Mouse (Mus musculus): ENCODE results near the gene Cct5. TPM values are rescaled to one million over a fixed set of nuclear protein-coding genes. Genes with fewer than 3 reads are reported as not detected.

Gene Cct5
- polyA plus RNA-seq (2015; fragmentation: Nextera tagmentation; extraction: Ambion mirVana) = 429 and 450 TPM in 2 replicates

DNA sequence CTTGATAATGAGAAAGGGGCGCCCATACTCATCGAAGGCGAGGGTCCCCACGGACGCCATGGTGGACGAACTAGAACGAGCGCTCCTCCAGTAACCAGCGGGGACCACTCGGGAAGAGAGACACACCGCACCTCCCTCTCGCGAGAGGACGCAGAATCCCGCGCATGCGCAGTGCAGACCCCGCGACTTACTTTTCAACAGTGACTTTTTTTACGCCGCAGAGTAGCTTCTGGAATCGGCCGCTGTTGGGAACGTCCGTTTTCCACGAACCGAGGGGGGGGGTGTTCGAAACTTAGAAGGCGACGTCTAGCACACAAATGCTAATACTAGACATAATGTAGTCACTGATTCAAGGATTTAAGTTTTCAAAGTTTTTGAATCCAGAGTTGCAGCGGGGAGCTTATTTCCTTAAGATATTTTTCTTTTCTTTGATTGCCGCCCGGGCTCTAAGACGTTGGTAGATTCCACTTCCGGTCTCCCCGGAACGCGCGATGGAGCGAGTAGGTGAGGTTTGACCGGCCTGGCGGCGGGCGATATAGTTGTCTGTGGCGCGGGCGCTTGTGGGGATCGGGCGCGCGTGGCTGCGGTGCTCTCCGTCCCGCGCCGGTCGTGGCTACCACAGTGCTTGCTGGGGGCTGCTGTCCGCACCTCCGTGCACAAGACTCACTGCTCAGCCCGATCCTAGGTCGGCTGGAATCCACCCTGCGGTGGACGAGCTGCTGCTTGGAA is at the start of gene Cct5, which contains the start of gene Fam173b:
TSS of gene Cct5 (minus strand) at position 159 of the 729 bp plus-strand sequence.
TSS of gene Fam173b (plus strand) at position 207 of the 729 bp plus-strand sequence.
- ATAC-seq (replicated peaks; ENCODE audit: low FRiP score, low read depth) (peak; percentile 90), DNase-seq (ENCODE audit: low spot score) (peak; percentile 99)
- Histone ChIP-seq H3K9ac (ENCODE audit: low read depth, low read length) (peak within 1 kb of the TSS; percentile 86), H3K4me3 (replicated peaks; ENCODE audit: low read depth, low read length) (peak within 1 kb of the TSS; percentile 84), H3K36me3 (ENCODE audit: insufficient read depth, low read length) (0 out of 2 replicates have a peak, but pooled peaks cover 3% of the 10 kb centered on the region), H3K4me1 (replicated peaks; ENCODE audit: insufficient read depth, low read length) (peaks cover 16% of the 10 kb centered on the region), H3K4me2 (ENCODE audit: low read length) (peak within 1 kb of the TSS; percentile 90), H3K27me3 (ENCODE audit: insufficient read depth, low read length) (no peaks in the 10 kb centered on the region), H3K9me3 (replicated peaks; ENCODE audit: low read length) (no peaks in the 10 kb centered on the region), H3K27ac (peak within 1 kb of the TSS; percentile 87)
- whole genome bisulfite sequencing = under 1% methylated on average over 63 of the region's 63 CpGs
- TF ChIP-seq CTCF (IDR thresholded peaks at IDR 0.05; ENCODE audit: low read depth) = no peak

DNA sequence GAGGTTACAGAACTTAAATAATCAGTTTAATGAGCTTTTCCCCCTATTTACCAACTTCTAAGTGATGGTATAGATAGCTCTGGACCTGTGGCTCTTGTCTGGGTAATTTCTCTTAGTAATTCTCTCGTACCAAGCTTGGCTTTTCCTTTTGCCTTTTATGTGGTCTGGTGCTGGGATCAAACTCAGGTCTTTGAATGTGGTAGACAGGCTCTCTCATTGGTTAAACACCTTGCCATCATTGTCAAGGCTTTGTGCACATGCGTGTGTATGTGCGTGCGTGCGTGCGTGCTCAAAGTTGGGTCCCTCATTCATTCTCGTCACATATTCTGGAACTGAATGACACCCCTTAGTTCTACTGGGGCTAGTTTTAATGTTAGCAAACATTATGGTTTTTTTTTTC is 49.2 kb upstream of the Cct5 start:
- ATAC-seq (replicated peaks; ENCODE audit: low FRiP score, low read depth) (no peak), DNase-seq (ENCODE audit: low spot score) (no peak)
- H3K27me3 ChIP-seq (ENCODE audit: insufficient read depth, low read length) = no peaks in the 10 kb centered on the region
- WGBS = 89% methylated on average over 7 of the region's 7 CpGs
- no peak overlapping the region for H3K4me2 ChIP-seq (ENCODE audit: low read length)
- H3K4me3 ChIP-seq (replicated peaks; ENCODE audit: low read depth, low read length) = no peak overlapping the region
- TF ChIP-seq CTCF (IDR thresholded peaks at IDR 0.05; ENCODE audit: low read depth) = no peak
- no peak overlapping the region for H3K9ac ChIP-seq (ENCODE audit: low read depth, low read length)
- no peaks in the 10 kb centered on the region for H3K9me3 ChIP-seq (replicated peaks; ENCODE audit: low read length)
- no peaks in the 10 kb centered on the region for H3K36me3 ChIP-seq (ENCODE audit: insufficient read depth, low read length)
- no peaks in the 10 kb centered on the region for H3K4me1 ChIP-seq (replicated peaks; ENCODE audit: insufficient read depth, low read length)
- H3K27ac ChIP-seq = no peak overlapping the region

DNA sequence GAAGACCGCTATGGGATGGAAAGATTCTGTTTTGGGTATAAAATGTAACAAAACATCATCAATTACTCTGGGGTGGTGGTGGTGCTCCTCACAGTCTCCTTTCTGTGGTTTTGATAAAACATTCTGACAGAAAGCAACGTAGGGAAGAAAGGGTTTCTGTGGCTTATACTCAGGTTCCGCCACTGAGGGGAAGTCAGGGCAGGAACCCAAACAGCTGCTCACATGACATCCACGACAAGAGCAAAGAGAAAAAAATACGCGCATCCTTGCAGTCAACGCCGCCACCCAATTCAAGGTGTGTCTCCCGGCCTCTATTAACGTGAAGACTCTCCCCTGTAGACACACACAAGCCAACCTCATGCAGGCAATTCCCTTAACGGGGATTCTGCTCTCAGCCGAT is 48.1 kb upstream of the Cct5 start:
- Histone ChIP-seq H3K9me3 (replicated peaks; ENCODE audit: low read length) (no peaks in the 10 kb centered on the region), H3K4me1 (replicated peaks; ENCODE audit: insufficient read depth, low read length) (no peaks in the 10 kb centered on the region), H3K9ac (ENCODE audit: low read depth, low read length) (no peak overlapping the region), H3K4me3 (replicated peaks; ENCODE audit: low read depth, low read length) (no peak overlapping the region), H3K36me3 (ENCODE audit: insufficient read depth, low read length) (no peaks in the 10 kb centered on the region), H3K27me3 (ENCODE audit: insufficient read depth, low read length) (no peaks in the 10 kb centered on the region), H3K27ac (no peak overlapping the region), H3K4me2 (ENCODE audit: low read length) (no peak overlapping the region)
- TF ChIP-seq CTCF (IDR thresholded peaks at IDR 0.05; ENCODE audit: low read depth) = no peak
- 90% methylated on average over 12 of the region's 12 CpGs for WGBS
- DNase-seq (ENCODE audit: low spot score) (no peak), ATAC-seq (replicated peaks; ENCODE audit: low FRiP score, low read depth) (no peak)

DNA sequence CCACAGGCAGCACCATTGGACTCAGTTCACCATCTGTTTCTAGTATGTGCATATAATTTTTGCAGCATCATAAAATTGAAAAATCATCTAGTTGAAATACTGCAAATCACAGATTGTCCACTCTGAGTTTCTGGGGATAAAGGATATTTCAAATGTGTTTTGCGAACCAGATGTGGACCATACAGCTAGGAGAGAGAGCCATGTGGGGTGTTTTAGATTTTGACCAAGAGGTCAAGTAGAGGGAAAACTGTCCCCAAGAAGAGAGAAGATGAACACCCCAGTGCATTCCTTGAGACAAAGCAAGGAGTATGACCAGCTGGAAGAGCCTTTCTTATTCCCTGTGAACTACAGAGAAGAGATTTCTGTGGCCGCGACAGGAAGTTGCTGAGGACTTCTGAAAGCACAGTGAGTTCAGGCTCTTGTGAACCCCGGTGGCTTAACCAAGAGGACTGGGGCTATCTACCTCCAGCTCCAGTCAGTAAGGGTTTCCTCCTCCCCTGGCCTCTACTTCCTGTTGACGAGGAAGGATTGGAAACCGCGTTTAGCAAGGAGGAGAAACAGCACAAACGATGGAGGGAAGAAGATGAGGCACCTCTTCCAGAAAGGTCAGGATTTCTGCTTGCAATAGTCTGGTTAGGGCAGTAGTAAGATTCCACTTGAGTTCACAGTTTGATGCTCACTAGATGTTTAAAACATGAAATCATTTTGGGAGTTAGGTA is 46.4 kb upstream of the Cct5 start:
- Histone ChIP-seq H3K27ac (peak overlapping the region; percentile 66), H3K4me1 (replicated peaks; ENCODE audit: insufficient read depth, low read length) (no peaks in the 10 kb centered on the region), H3K4me2 (ENCODE audit: low read length) (no peak overlapping the region), H3K4me3 (replicated peaks; ENCODE audit: low read depth, low read length) (no peak overlapping the region), H3K9me3 (replicated peaks; ENCODE audit: low read length) (no peaks in the 10 kb centered on the region), H3K36me3 (ENCODE audit: insufficient read depth, low read length) (no peaks in the 10 kb centered on the region), H3K27me3 (ENCODE audit: insufficient read depth, low read length) (no peaks in the 10 kb centered on the region), H3K9ac (ENCODE audit: low read depth, low read length) (no peak overlapping the region)
- TF ChIP-seq CTCF (IDR thresholded peaks at IDR 0.05; ENCODE audit: low read depth) = no peak
- DNase-seq (ENCODE audit: low spot score) (peak; percentile 75), ATAC-seq (replicated peaks; ENCODE audit: low FRiP score, low read depth) (0 out of 2 replicates have a peak, but pooled peaks have one; percentile 21)
- WGBS = 51% methylated on average over 8 of the region's 8 CpGs

DNA sequence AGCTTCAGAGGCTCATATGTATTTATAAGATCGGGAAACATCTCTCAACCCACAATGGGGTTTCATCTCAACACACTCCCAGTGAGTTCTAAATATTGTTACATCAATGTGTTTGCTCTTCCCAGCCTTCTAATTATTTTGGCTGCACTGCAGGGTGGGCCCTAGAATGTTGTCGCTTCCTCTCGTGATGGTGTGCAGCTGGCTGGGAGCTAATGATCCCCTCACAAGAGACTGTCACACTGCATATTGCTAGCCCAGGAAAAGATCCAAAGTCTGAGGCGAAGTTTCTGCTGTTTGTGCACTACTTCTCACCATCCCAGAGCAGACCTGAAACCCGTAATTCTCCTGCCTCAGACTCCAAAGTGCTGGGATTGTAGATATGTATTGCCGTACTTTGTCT is 45.6 kb upstream of the Cct5 start:
- no peaks in the 10 kb centered on the region for H3K27me3 ChIP-seq (ENCODE audit: insufficient read depth, low read length)
- H3K4me1 ChIP-seq (replicated peaks; ENCODE audit: insufficient read depth, low read length) = no peaks in the 10 kb centered on the region
- no peaks in the 10 kb centered on the region for H3K9me3 ChIP-seq (replicated peaks; ENCODE audit: low read length)
- peak overlapping the region; percentile 66 for H3K27ac ChIP-seq
- no peak overlapping the region for H3K4me2 ChIP-seq (ENCODE audit: low read length)
- DNase-seq (ENCODE audit: low spot score) (peak; percentile 67), ATAC-seq (replicated peaks; ENCODE audit: low FRiP score, low read depth) (no peak)
- TF ChIP-seq CTCF (IDR thresholded peaks at IDR 0.05; ENCODE audit: low read depth) = no peak
- 67% methylated on average over 6 of the region's 6 CpGs for WGBS
- H3K36me3 ChIP-seq (ENCODE audit: insufficient read depth, low read length) = no peaks in the 10 kb centered on the region
- H3K9ac ChIP-seq (ENCODE audit: low read depth, low read length) = no peak overlapping the region
- H3K4me3 ChIP-seq (replicated peaks; ENCODE audit: low read depth, low read length) = no peak overlapping the region

DNA sequence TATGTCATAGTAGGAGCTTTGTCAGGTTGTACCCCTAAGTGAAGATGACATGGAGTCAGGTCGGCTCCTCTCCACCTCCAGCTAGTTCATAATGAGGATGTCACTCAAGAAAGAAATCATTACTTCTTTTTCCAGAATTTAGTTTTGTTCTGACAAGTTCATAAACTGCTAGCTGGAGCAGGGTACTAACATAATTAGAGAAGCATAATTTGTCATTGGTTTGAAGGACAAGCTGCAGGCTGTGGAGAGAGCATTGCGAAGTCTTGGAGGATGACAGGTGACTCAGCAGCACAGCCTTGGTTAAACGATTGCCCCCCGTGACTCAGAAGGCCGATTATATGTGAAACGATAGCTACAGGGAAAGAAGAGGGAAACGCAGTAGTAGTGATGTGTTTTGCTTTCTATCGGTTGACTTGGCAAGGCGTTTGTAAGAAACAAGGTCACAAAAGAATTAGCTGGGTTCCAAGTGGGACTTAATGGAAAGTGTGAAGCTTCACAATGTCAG is 34.5 kb upstream of the Cct5 start:
- no peak for TF ChIP-seq CTCF (IDR thresholded peaks at IDR 0.05; ENCODE audit: low read depth)
- Histone ChIP-seq H3K27ac (no peak overlapping the region), H3K9me3 (replicated peaks; ENCODE audit: low read length) (no peaks in the 10 kb centered on the region), H3K27me3 (ENCODE audit: insufficient read depth, low read length) (no peaks in the 10 kb centered on the region), H3K4me1 (replicated peaks; ENCODE audit: insufficient read depth, low read length) (no peaks in the 10 kb centered on the region), H3K4me2 (ENCODE audit: low read length) (no peak overlapping the region), H3K9ac (ENCODE audit: low read depth, low read length) (no peak overlapping the region), H3K36me3 (ENCODE audit: insufficient read depth, low read length) (no peaks in the 10 kb centered on the region), H3K4me3 (replicated peaks; ENCODE audit: low read depth, low read length) (no peak overlapping the region)
- 56% methylated on average over 9 of the region's 9 CpGs for WGBS
- DNase-seq (ENCODE audit: low spot score) (no peak), ATAC-seq (replicated peaks; ENCODE audit: low FRiP score, low read depth) (no peak)
